Mouse (Mus musculus): ENCODE results near the gene Zfp273.
"Not testable (repeated sequence)": the region's sequence is repeated elsewhere in the genome, so short reads cannot be mapped to it uniquely, and the experiment has no call there.

The Zfp273 gene

GRCm38 (mm10) chr13:67813710-67814660, at the start of gene Zfp273:
Gene Zfp273 (plus strand): TSS chr13:67813740.
- DNase-seq (ENCODE audit: low read depth in 2 of 2, low spot score in 2 of 2), result peak; percentile 48 to 65

- peak; percentile 23 to 49 for DNase-seq (ENCODE audit: low read depth in 2 of 2, low spot score in 2 of 2)
Measured at GRCm38 (mm10) chr13:67779265-67780221, 34.0 kb upstream of the Zfp273 start, which contains the start of gene Zfp493. Gene Zfp493 (plus strand): TSS chr13:67779693.

GRCm38 (mm10) chr13:67791921-67792455, 21.6 kb upstream of the Zfp273 start:
- DNase-seq (ENCODE audit: low read depth in 2 of 2, low spot score in 2 of 2), result no peak

- DNase-seq (ENCODE audit: low read depth in 2 of 2, low spot score in 2 of 2), result no peak
Measured at GRCm38 (mm10) chr13:67798618-67799017, 14.9 kb upstream of the Zfp273 start.

GRCm38 (mm10) chr13:67799151-67799550, 14.4 kb upstream of the Zfp273 start:
- not testable (repeated sequence) for DNase-seq (ENCODE audit: low read depth in 2 of 2, low spot score in 2 of 2)

- DNase-seq (ENCODE audit: low read depth in 2 of 2, low spot score in 2 of 2), result no peak
Measured at GRCm38 (mm10) chr13:67811651-67812210, 1.8 kb upstream of the Zfp273 start.

GRCm38 (mm10) chr13:67812961-67813709, 405 bp upstream of the Zfp273 start:
- no peak for DNase-seq (ENCODE audit: low read depth in 2 of 2, low spot score in 2 of 2)

GRCm38 (mm10) chr13:67818636-67819035, 5.1 kb downstream of the Zfp273 start:
- no peak for DNase-seq (ENCODE audit: low read depth in 2 of 2, low spot score in 2 of 2)

- DNase-seq (ENCODE audit: low read depth in 2 of 2, low spot score in 2 of 2), result peak in 1 of 2 experiments; percentile 16
Measured at GRCm38 (mm10) chr13:67830911-67831336, 17.4 kb downstream of the Zfp273 start, which contains the start of gene Gm10037. Gene Gm10037 (plus strand): TSS chr13:67831106.

GRCm38 (mm10) chr13:67833137-67833536, 19.6 kb downstream of the Zfp273 start:
- not testable (repeated sequence) for DNase-seq (ENCODE audit: low read depth in 2 of 2, low spot score in 2 of 2)

- DNase-seq (ENCODE audit: low read depth in 2 of 2, low spot score in 2 of 2), result no peak
Measured at GRCm38 (mm10) chr13:67843775-67844118, 30.2 kb downstream of the Zfp273 start.

GRCm38 (mm10) chr13:67844119-67844852, 30.7 kb downstream of the Zfp273 start:
- DNase-seq (ENCODE audit: low read depth in 2 of 2, low spot score in 2 of 2), result peak; percentile 38 to 62

GRCm38 (mm10) chr13:67844853-67845194, 31.3 kb downstream of the Zfp273 start:
- no peak for DNase-seq (ENCODE audit: low read depth in 2 of 2, low spot score in 2 of 2)

GRCm38 (mm10) chr13:67850361-67850760, 36.8 kb downstream of the Zfp273 start:
- no peak for DNase-seq (ENCODE audit: low read depth in 2 of 2, low spot score in 2 of 2)

GRCm38 (mm10) chr13:67853130-67853529, 39.6 kb downstream of the Zfp273 start:
- no peak for DNase-seq (ENCODE audit: low read depth in 2 of 2, low spot score in 2 of 2)

- no peak for DNase-seq (ENCODE audit: low read depth in 2 of 2, low spot score in 2 of 2)
Measured at GRCm38 (mm10) chr13:67853983-67854382, 40.4 kb downstream of the Zfp273 start.

- DNase-seq (ENCODE audit: low read depth in 2 of 2, low spot score in 2 of 2), result no peak
Measured at GRCm38 (mm10) chr13:67857317-67857716, 43.8 kb downstream of the Zfp273 start.

- DNase-seq (ENCODE audit: low read depth in 2 of 2, low spot score in 2 of 2), result no peak
Measured at GRCm38 (mm10) chr13:67862508-67862907, 49.0 kb downstream of the Zfp273 start.

- no peak for DNase-seq (ENCODE audit: low read depth in 2 of 2, low spot score in 2 of 2)
Measured at GRCm38 (mm10) chr13:67863026-67863425, 49.5 kb downstream of the Zfp273 start, which contains the start of gene BC048507. Gene BC048507 (plus strand): TSS chr13:67863326.

Data from CD8-positive naive resting alpha-beta T cell, adult 2 months (primary cell).